Mouse (Mus musculus) MEL (cell line): ENCODE data around the gene Ctsa. TPM values are rescaled to one million over a fixed set of nuclear protein-coding genes. Genes with fewer than 3 reads are reported as not detected.

Experiments
- DNase-seq: peaks from one replicate; pipeline ENCODE4 v3.0.0; 2011; ENCODE audit warnings: low read depth, low spot score
- H3K27ac ChIP-seq: 2 replicates; pipeline ENCODE4 v1.5.1; 2012; ENCODE audit warnings: low read depth, mild to moderate bottlenecking, control low read depth, low read length, moderate library complexity; ENCODE audit not compliant: control insufficient read depth
- H3K27me3 ChIP-seq, 2 experiments: fragments of 150-350 bp in 1 of 2; sonication (generic) in 1 of 2; 2 replicates each; pipeline ENCODE4 v1.6.1; 2012; ENCODE audit warnings: low read length in 2 of 2, mild to moderate bottlenecking in 2 of 2, improper control_type of control experiment in 1 of 2, moderate library complexity in 1 of 2; ENCODE audit not compliant: insufficient read depth in 2 of 2, control insufficient read depth in 1 of 2
- H3K36me3 ChIP-seq, 2 experiments: 2 replicates each; pipeline ENCODE4 v1.6.1; 2012 to 2014; ENCODE audit warnings: low read length in 2 of 2, improper control_type of control experiment in 1 of 2, inconsistent platforms in 1 of 2, mild to moderate bottlenecking in 1 of 2; ENCODE audit not compliant: insufficient read depth in 2 of 2, control insufficient read depth in 1 of 2
- H3K4me1 ChIP-seq, 2 experiments: fragments of 150-350 bp in 1 of 2; sonication (generic) in 1 of 2; 2 replicates each; pipeline ENCODE4 v1.6.1; 2012; ENCODE audit warnings: low read length in 2 of 2, improper control_type of control experiment in 1 of 2, mild to moderate bottlenecking in 1 of 2; ENCODE audit not compliant: insufficient read depth in 2 of 2, control insufficient read depth in 1 of 2
- H3K4me3 ChIP-seq, 2 experiments: fragments of 150-350 bp in 1 of 2; sonication (generic) in 1 of 2; 2 replicates each; pipeline ENCODE4 v1.5.1; 2012; ENCODE audit warnings: low read depth in 2 of 2, low read length in 2 of 2, mild to moderate bottlenecking in 2 of 2, moderate library complexity in 2 of 2, control low read depth in 1 of 2, improper control_type of control experiment in 1 of 2; ENCODE audit not compliant: control insufficient read depth in 1 of 2, insufficient read depth in 1 of 2
- H3K79me2 ChIP-seq: 2 replicates; pipeline ENCODE4 v1.6.1; 2012; ENCODE audit warnings: mild to moderate bottlenecking, low read length, moderate library complexity; ENCODE audit not compliant: control insufficient read depth, poor library complexity, insufficient read depth
- H3K9ac ChIP-seq: 2 replicates; pipeline ENCODE4 v1.6.1; 2012; ENCODE audit warnings: low read depth, mild to moderate bottlenecking, control low read depth, low read length, moderate library complexity; ENCODE audit not compliant: control insufficient read depth, poor library complexity, severe bottlenecking
- H3K9me3 ChIP-seq: fragments of 150-350 bp; sonication (generic); replicated peaks from 2 replicates; pipeline ENCODE4 v1.6.1; 2012; ENCODE audit warnings: mild to moderate bottlenecking, low read length, improper control_type of control experiment, moderate library complexity; ENCODE audit not compliant: insufficient read depth
- BHLHE40 ChIP-seq: IDR thresholded peaks from 2 replicates; pipeline ENCODE4 v1.6.1; 2012; ENCODE audit warnings: low read depth, mild to moderate bottlenecking, inconsistent platforms, low read length, improper control_type of control experiment, borderline replicate concordance
- CHD2 ChIP-seq: IDR thresholded peaks from 2 replicates; pipeline ENCODE4 v1.6.1; 2011; ENCODE audit warnings: low read length, improper control_type of control experiment
- CTCF ChIP-seq, 3 experiments: IDR thresholded peaks in 2 of 3; conservative IDR thresholded peaks in 1 of 3; 2 replicates each; pipeline ENCODE4 v1.5.1; 2011 to 2012; ENCODE audit warnings: low read length in 3 of 3, low read depth in 2 of 3, mild to moderate bottlenecking in 2 of 3, improper control_type of control experiment in 1 of 3, inconsistent platforms in 1 of 3, mixed read lengths in 1 of 3, moderate library complexity in 1 of 3; ENCODE audit not compliant: control insufficient read depth in 1 of 3, insufficient read depth in 1 of 3, poor library complexity in 1 of 3, severe bottlenecking in 1 of 3
- E2F4 ChIP-seq: IDR thresholded peaks from 2 replicates; pipeline ENCODE4 v1.6.1; 2011; ENCODE audit warnings: low read depth, low read length, improper control_type of control experiment, borderline replicate concordance
- ELF1 ChIP-seq: IDR thresholded peaks from 2 replicates; pipeline ENCODE4 v1.6.1; 2014; ENCODE audit warnings: low read depth, mild to moderate bottlenecking, inconsistent platforms, low read length, improper control_type of control experiment, moderate library complexity
- GABPA ChIP-seq: IDR thresholded peaks from 2 replicates; pipeline ENCODE4 v1.6.1; 2012; ENCODE audit warnings: low read depth, mild to moderate bottlenecking, inconsistent platforms, low read length, improper control_type of control experiment, moderate library complexity
- GATA1 ChIP-seq: IDR thresholded peaks from 2 replicates; pipeline ENCODE4 v1.6.1; 2011; ENCODE audit warnings: low read depth, low read length, improper control_type of control experiment
- HCFC1 ChIP-seq: IDR thresholded peaks from 2 replicates; pipeline ENCODE4 v1.6.1; 2012; ENCODE audit warnings: low read depth, mild to moderate bottlenecking, inconsistent platforms, low read length, improper control_type of control experiment, moderate library complexity
- MAFK ChIP-seq: IDR thresholded peaks from 2 replicates; pipeline ENCODE4 v1.6.1; 2011; ENCODE audit warnings: low read depth, mild to moderate bottlenecking, low read length, improper control_type of control experiment, borderline replicate concordance
- MEF2A ChIP-seq: IDR thresholded peaks from 2 replicates; pipeline ENCODE4 v1.6.1; 2014; ENCODE audit warnings: low read depth, mild to moderate bottlenecking, inconsistent platforms, low read length, improper control_type of control experiment; ENCODE audit not compliant: poor library complexity, insufficient replicate concordance, severe bottlenecking; ENCODE audit errors: extremely low read depth
- MYC ChIP-seq: IDR thresholded peaks from 2 replicates; pipeline ENCODE4 v1.6.1; 2011; ENCODE audit warnings: low read depth, mild to moderate bottlenecking, low read length, improper control_type of control experiment, moderate library complexity
- POLR2AphosphoS2 ChIP-seq: IDR thresholded peaks from 2 replicates; pipeline ENCODE4 v1.6.1; 2011; ENCODE audit warnings: low read length, improper control_type of control experiment
- POLR2AphosphoS5 ChIP-seq: IDR thresholded peaks from 2 replicates; pipeline ENCODE4 v1.6.1; 2012; ENCODE audit warnings: low read depth, borderline replicate concordance, mild to moderate bottlenecking, inconsistent platforms, low read length, moderate library complexity, mixed read lengths
- RCOR1 ChIP-seq: IDR thresholded peaks from 2 replicates; pipeline ENCODE4 v1.6.1; 2012; ENCODE audit warnings: low read depth, mild to moderate bottlenecking, inconsistent platforms, low read length, improper control_type of control experiment
- TCF12 ChIP-seq: IDR thresholded peaks from 2 replicates; pipeline ENCODE4 v1.6.1; 2014; ENCODE audit warnings: low read depth, mild to moderate bottlenecking, inconsistent platforms, low read length, improper control_type of control experiment, moderate library complexity
- USF2 ChIP-seq, 2 experiments: IDR thresholded peaks; 2 replicates each; pipeline ENCODE4 v1.6.1; 2011 to 2012; ENCODE audit warnings: improper control_type of control experiment in 2 of 2, low read length in 2 of 2, borderline replicate concordance in 1 of 2, inconsistent platforms in 1 of 2, low read depth in 1 of 2, mild to moderate bottlenecking in 1 of 2; ENCODE audit not compliant: insufficient read depth in 1 of 2
- ZC3H11A ChIP-seq: IDR thresholded peaks from 2 replicates; pipeline ENCODE4 v1.6.1; 2012; ENCODE audit warnings: low read depth, mild to moderate bottlenecking, inconsistent platforms, low read length, improper control_type of control experiment
- polyA plus RNA-seq, 2 experiments: library from polyadenylated mRNA; stranded (reverse) in 1 of 2; unstranded in 1 of 2; fragments of >175 nt in 1 of 2; fragments of >200 nt in 1 of 2; gene quantifications; 2 replicates each; pipeline versions ENCODE4 v1.2.1 to v1.2.4; 2012; ENCODE audit warnings: low replicate concordance in 2 of 2, low read depth in 1 of 2; ENCODE audit not compliant: insufficient read length in 2 of 2, insufficient read depth in 1 of 2, missing spikeins in 1 of 2
- total RNA-seq: library from RNA; depleted of rRNA; stranded (reverse); fragments of 300-350 nt; gene quantifications from 2 replicates; pipeline ENCODE4 v1.2.3, GENCODE M21; 2012

Ctsa gene
- total and polyA plus RNA-seq, 3 experiments: 50.5 to 87.7 TPM; not detected in 1

DNA sequence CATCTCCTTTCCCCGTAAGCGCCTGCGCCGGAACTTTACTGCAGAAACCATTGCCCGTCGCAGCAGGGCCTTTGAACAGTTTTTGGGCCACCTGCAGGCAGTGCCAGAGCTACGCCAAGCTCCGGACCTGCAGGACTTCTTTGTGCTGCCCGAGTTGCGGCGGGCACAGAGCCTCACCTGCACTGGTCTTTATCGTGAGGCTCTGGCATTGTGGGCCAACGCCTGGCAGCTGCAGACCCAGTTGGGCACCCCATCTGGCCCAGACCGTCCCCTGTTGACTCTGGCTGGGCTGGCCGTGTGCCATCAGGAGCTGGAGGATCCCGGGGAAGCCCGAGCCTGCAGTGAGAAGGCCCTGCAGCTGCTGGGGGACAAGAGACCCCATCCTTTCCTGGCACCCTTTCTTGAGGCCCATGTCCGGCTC, 40.8 kb upstream of the Ctsa start:
- TF ChIP-seq MAFK: no peak
- peaks cover 0 to 5% of the 10 kb centered on the region in 2 experiments; a peak in 2 of 4 replicates for H3K36me3 ChIP-seq

GRCm38 (mm10) chr2:164792400-164793190, 40.1 kb upstream of the Ctsa start:
- no peaks in the 10 kb centered on the region for H3K27me3 ChIP-seq
- no peaks in the 10 kb centered on the region for H3K9me3 ChIP-seq
- H3K36me3 ChIP-seq: peaks cover 0 to 5% of the 10 kb centered on the region in 2 experiments; a peak in 2 of 4 replicates
- no peak overlapping the region for H3K9ac ChIP-seq
- no peak for TF ChIP-seq RCOR1
- TF ChIP-seq TCF12: no peak
- TF ChIP-seq HCFC1: no peak
- TF ChIP-seq MEF2A: no peak
- no peak for TF ChIP-seq USF2 (IDR thresholded peaks at IDR 0.05; ENCODE audit: borderline replicate concordance in 1 of 2, insufficient read depth in 1 of 2, low read depth in 1 of 2, low read length in 2 of 2)
- no peak for TF ChIP-seq BHLHE40
- no peak for TF ChIP-seq CTCF (IDR thresholded peaks at IDR 0.05 in 2 of 3, conservative IDR thresholded peaks at IDR 0.05 in 1 of 3; ENCODE audit: control insufficient read depth in 1 of 3, insufficient read depth in 1 of 3, low read depth in 2 of 3, low read length in 3 of 3, poor library complexity in 1 of 3, severe bottlenecking in 1 of 3)
- no peak for TF ChIP-seq MAFK
- TF ChIP-seq CHD2: no peak
- no peak for TF ChIP-seq E2F4
- no peak for TF ChIP-seq GABPA
- TF ChIP-seq GATA1: no peak
- TF ChIP-seq MYC: no peak
- TF ChIP-seq POLR2AphosphoS5: no peak
- no peak for TF ChIP-seq ZC3H11A
- TF ChIP-seq ELF1: no peak
- no peak for TF ChIP-seq POLR2AphosphoS2
- TF ChIP-seq, all 39 proteins: peak for 0
- no peaks in the 10 kb centered on the region for H3K79me2 ChIP-seq
- peaks cover 0 to 4% of the 10 kb centered on the region in 2 experiments; a peak in 1 of 4 replicates for H3K4me1 ChIP-seq
- no peak overlapping the region for H3K27ac ChIP-seq
- H3K4me3 ChIP-seq: no peak overlapping the region
- DNase-seq: no peak

More for the DNA sequence above, 40.8 kb upstream of the Ctsa start:
- Histone ChIP-seq H3K27ac (no peak overlapping the region), H3K9me3 (no peaks in the 10 kb centered on the region), H3K4me3 (no peak overlapping the region), H3K4me1 (peaks cover 0 to 4% of the 10 kb centered on the region in 2 experiments; a peak in 1 of 4 replicates), H3K79me2 (no peaks in the 10 kb centered on the region), H3K27me3 (no peaks in the 10 kb centered on the region), H3K9ac (no peak overlapping the region)
- DNase-seq: no peak
